Mouse (Mus musculus) forebrain, embryonic 10.5 days (tissue): ENCODE results near the gene Snapc1. TPM values are rescaled to one million over a fixed set of nuclear protein-coding genes. Genes with fewer than 3 reads are reported as not detected.

Source experiments
- DNase-seq: peaks from one replicate; pipeline ENCODE4 v3.0.0-alpha.2; 2017; ENCODE audit warnings: low spot score; ENCODE audit errors: extremely low spot score
- H3K27ac ChIP-seq: fragments of 300-500 bp; sonication (generic); 2 replicates; pipeline ENCODE4 v1.5.1; 2016; ENCODE audit warnings: mild to moderate bottlenecking
- H3K27me3 ChIP-seq: fragments of 300-500 bp; sonication (generic); 2 replicates; pipeline ENCODE4 v1.6.1; 2016; ENCODE audit warnings: mild to moderate bottlenecking; ENCODE audit not compliant: poor library complexity, severe bottlenecking
- H3K36me3 ChIP-seq: fragments of 300-500 bp; sonication (generic); replicated peaks from 2 replicates; pipeline ENCODE4 v1.6.1; 2016; ENCODE audit warnings: mild to moderate bottlenecking, moderate library complexity
- H3K4me1 ChIP-seq: fragments of 300-500 bp; sonication (generic); 2 replicates; pipeline ENCODE4 v1.6.1; 2016
- H3K4me3 ChIP-seq: fragments of 300-500 bp; sonication (generic); 2 replicates; pipeline ENCODE4 v1.5.1; 2016; ENCODE audit warnings: mild to moderate bottlenecking, moderate library complexity
- H3K9me3 ChIP-seq: fragments of 300-500 bp; sonication (generic); 2 replicates; pipeline ENCODE4 v1.6.1; 2016; ENCODE audit warnings: mild to moderate bottlenecking, moderate library complexity
- WGBS: fragments of 180-500 bp; shearing (Covaris S2); methylation state at CpG from one replicate; pipeline ENCODE4 v1.1.7; 2016; 5-methylcytosine and 5-hydroxymethylcytosine counted together
- polyA plus RNA-seq: library from polyadenylated mRNA; unstranded; fragments of >200 nt; fragmentation: Nextera tagmentation; extraction: Ambion mirVana; gene quantifications from 2 replicates; pipeline ENCODE4 v1.2.1, GENCODE M21; 2016

Snapc1 gene
- polyA plus RNA-seq, 1 experiment from 2014 or later, result 23.3 TPM

- WGBS, result 94% methylated on average over 3 of the region's 3 CpGs
These were observed 6.6 kb upstream of the Snapc1 start for GRCm38 (mm10) chr12:73957676-73958075.

GRCm38 (mm10) chr12:73958830-73959229 lies 5.5 kb upstream of the Snapc1 start:
- 87% methylated on average over 2 of the region's 2 CpGs for WGBS
- Histone ChIP-seq H3K27ac (no peak overlapping the region), H3K4me3 (no peak overlapping the region), H3K9me3 (no peaks in the 10 kb centered on the region), H3K4me1 (peaks cover under 1% of the 10 kb centered on the region; the same call in 1 of the 2 replicates), H3K27me3 (no peaks in the 10 kb centered on the region), H3K36me3 (no peaks in the 10 kb centered on the region)
- no peak for DNase-seq

More at GRCm38 (mm10) chr12:73957676-73958075, 6.6 kb upstream of the Snapc1 start:
- Histone ChIP-seq H3K4me3 (no peak overlapping the region), H3K36me3 (no peaks in the 10 kb centered on the region), H3K27ac (no peak overlapping the region), H3K9me3 (no peaks in the 10 kb centered on the region), H3K4me1 (peaks cover 12% of the 10 kb centered on the region), H3K27me3 (no peaks in the 10 kb centered on the region)
- DNase-seq, result no peak

GRCm38 (mm10) chr12:73969142-73969541 lies 4.9 kb downstream of the Snapc1 start:
- DNase-seq, result no peak
- Histone ChIP-seq H3K9me3 (peaks cover 11% of the 10 kb centered on the region; the same call in 1 of the 2 replicates), H3K27me3 (no peaks in the 10 kb centered on the region), H3K36me3 (peaks cover 71% of the 10 kb centered on the region), H3K27ac (no peak overlapping the region), H3K4me3 (no peak overlapping the region), H3K4me1 (peaks cover 12% of the 10 kb centered on the region)
- WGBS, result 94% methylated on average over 8 of the region's 8 CpGs

GRCm38 (mm10) chr12:73974584-73974983 lies 10.3 kb downstream of the Snapc1 start:
- peaks cover 98% of the 10 kb centered on the region for H3K36me3 ChIP-seq
- no peaks in the 10 kb centered on the region for H3K27me3 ChIP-seq
- 92% methylated on average over 6 of the region's 6 CpGs for WGBS
- H3K4me3 ChIP-seq, result no peak overlapping the region
- H3K4me1 ChIP-seq, result no peaks in the 10 kb centered on the region
- no peak overlapping the region for H3K27ac ChIP-seq
- no peak for DNase-seq
- peaks cover 11% of the 10 kb centered on the region; the same call in 1 of the 2 replicates for H3K9me3 ChIP-seq

GRCm38 (mm10) chr12:73978144-73978543 lies 13.9 kb downstream of the Snapc1 start:
- no peak overlapping the region for H3K27ac ChIP-seq
- no peaks in the 10 kb centered on the region for H3K9me3 ChIP-seq
- H3K4me1 ChIP-seq, result no peaks in the 10 kb centered on the region
- peaks cover 97% of the 10 kb centered on the region for H3K36me3 ChIP-seq
- no peak overlapping the region for H3K4me3 ChIP-seq
- H3K27me3 ChIP-seq, result no peaks in the 10 kb centered on the region
- DNase-seq, result no peak
- 96% methylated on average over 3 of the region's 3 CpGs for WGBS

GRCm38 (mm10) chr12:73979667-73980066 lies 15.4 kb downstream of the Snapc1 start:
- Histone ChIP-seq H3K27me3 (no peaks in the 10 kb centered on the region), H3K36me3 (peaks cover 97% of the 10 kb centered on the region), H3K27ac (no peak overlapping the region), H3K4me3 (no peak overlapping the region), H3K9me3 (no peaks in the 10 kb centered on the region), H3K4me1 (no peaks in the 10 kb centered on the region)
- WGBS, result 90% methylated on average over 5 of the region's 5 CpGs
- no peak for DNase-seq

GRCm38 (mm10) chr12:73982533-73982932 lies 18.3 kb downstream of the Snapc1 start:
- WGBS, result 91% methylated on average over 14 of the region's 14 CpGs
- Histone ChIP-seq H3K4me1 (no peaks in the 10 kb centered on the region), H3K27me3 (no peaks in the 10 kb centered on the region), H3K36me3 (peaks cover 90% of the 10 kb centered on the region), H3K4me3 (no peak overlapping the region), H3K27ac (no peak overlapping the region), H3K9me3 (no peaks in the 10 kb centered on the region)
- no peak for DNase-seq

GRCm38 (mm10) chr12:73986299-73986698 lies 22.0 kb downstream of the Snapc1 start:
- no peak overlapping the region for H3K27ac ChIP-seq
- no peaks in the 10 kb centered on the region for H3K27me3 ChIP-seq
- no peaks in the 10 kb centered on the region for H3K4me1 ChIP-seq
- no peak for DNase-seq
- H3K9me3 ChIP-seq, result no peaks in the 10 kb centered on the region
- H3K4me3 ChIP-seq, result no peak overlapping the region
- peaks cover 55% of the 10 kb centered on the region for H3K36me3 ChIP-seq
- whole genome bisulfite sequencing, result 91% methylated on average over 7 of the region's 7 CpGs

- Histone ChIP-seq H3K27ac (no peak overlapping the region), H3K36me3 (peaks cover 32% of the 10 kb centered on the region), H3K27me3 (peaks cover 4% of the 10 kb centered on the region; the same call in 1 of the 2 replicates), H3K9me3 (no peaks in the 10 kb centered on the region), H3K4me3 (no peak overlapping the region), H3K4me1 (no peaks in the 10 kb centered on the region)
- 91% methylated on average over 4 of the region's 4 CpGs for WGBS
- DNase-seq, result no peak
These were observed 24.2 kb downstream of the Snapc1 start for GRCm38 (mm10) chr12:73988393-73989008.

GRCm38 (mm10) chr12:73989594-73989993 lies 25.3 kb downstream of the Snapc1 start:
- Histone ChIP-seq H3K9me3 (no peaks in the 10 kb centered on the region), H3K27me3 (peaks cover 6% of the 10 kb centered on the region; the same call in 1 of the 2 replicates), H3K27ac (no peak overlapping the region), H3K4me1 (no peaks in the 10 kb centered on the region), H3K4me3 (no peak overlapping the region), H3K36me3 (peaks cover 22% of the 10 kb centered on the region)
- peak; percentile 22 for DNase-seq

GRCm38 (mm10) chr12:73996906-73997296 lies 32.6 kb downstream of the Snapc1 start:
- peak overlapping the region; percentile 65; the same call in 1 of the 2 replicates for H3K4me3 ChIP-seq
- no peaks in the 10 kb centered on the region for H3K36me3 ChIP-seq
- H3K4me1 ChIP-seq, result peaks cover 13% of the 10 kb centered on the region
- no peak for DNase-seq
- peaks cover 55% of the 10 kb centered on the region for H3K27me3 ChIP-seq
- H3K9me3 ChIP-seq, result no peaks in the 10 kb centered on the region
- H3K27ac ChIP-seq, result no peak overlapping the region
- 45% methylated on average over 12 of the region's 12 CpGs for WGBS

- Histone ChIP-seq H3K4me3 (peak within 1 kb of the TSS; percentile 65), H3K4me1 (peaks cover 13% of the 10 kb centered on the region), H3K9me3 (no peaks in the 10 kb centered on the region), H3K36me3 (no peaks in the 10 kb centered on the region), H3K27me3 (peaks cover 55% of the 10 kb centered on the region), H3K27ac (peak within 1 kb of the TSS; percentile 79)
- 1% methylated on average over 47 of the region's 67 CpGs for WGBS
- peak; percentile 27 for DNase-seq
These were observed 33.2 kb downstream of the Snapc1 start, which contains the start of gene Syt16 for GRCm38 (mm10) chr12:73997297-73998127. Syt16 (plus strand) TSS chr12:73997661.

GRCm38 (mm10) chr12:73998128-73998456 lies 33.8 kb downstream of the Snapc1 start:
- Histone ChIP-seq H3K9me3 (no peaks in the 10 kb centered on the region), H3K27me3 (peaks cover 55% of the 10 kb centered on the region), H3K4me3 (peak overlapping the region; percentile 65), H3K36me3 (no peaks in the 10 kb centered on the region), H3K27ac (peak overlapping the region; percentile 79), H3K4me1 (peaks cover 13% of the 10 kb centered on the region)
- 30% methylated on average over 5 of the region's 5 CpGs for WGBS
- peak; percentile 29 for DNase-seq
